ENCODE assay signal across 9 mouse cellular contexts in the genomic region with DNA sequence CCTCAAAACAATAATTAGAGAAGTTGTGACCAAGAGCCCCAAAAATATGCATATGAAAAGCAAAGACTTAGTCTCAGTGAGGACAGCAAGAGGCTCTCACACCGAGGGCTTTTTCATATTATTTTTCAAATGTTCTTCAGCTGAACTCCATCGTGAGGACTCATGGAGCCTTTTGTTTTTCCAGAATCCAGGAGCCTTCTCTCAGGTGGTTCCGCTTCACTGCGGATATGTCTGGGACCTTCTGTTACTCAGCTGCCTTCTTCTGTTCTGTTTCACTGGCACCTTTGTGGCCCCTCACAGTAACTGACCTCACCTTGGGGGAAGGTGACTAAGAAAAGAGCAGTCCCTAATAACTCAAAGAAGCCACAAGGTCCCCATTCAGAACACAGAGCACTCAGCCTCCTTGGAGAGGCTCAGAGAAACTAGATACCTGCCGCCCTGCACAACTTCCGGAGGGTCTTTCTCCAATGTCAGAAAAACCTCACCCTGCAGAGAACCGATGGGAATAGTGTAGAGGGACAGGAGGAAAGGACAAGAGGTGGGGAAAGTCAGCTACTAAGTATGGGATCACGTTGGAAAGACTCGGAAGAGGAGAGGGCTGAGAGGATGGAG. TPM values are rescaled to one million over a fixed set of nuclear protein-coding genes. Genes with fewer than 3 reads are reported as not detected.
DNase-seq lines count a peak whose midpoint lies in the region; ATAC-seq and TF ChIP-seq lines count a peak whose summit lies in the region.
"Had no signal": no experiment of that assay in that cellular context is flagged by ENCODE, and none has a peak within 500 bp of the region (broad histone marks: within the 10 kb centered on the region; RNA-seq: fewer than 3 reads in every experiment).

No protein-coding gene starts in this region.

- peak overlapping the region; percentile 29 for H3K4me3 ChIP-seq in lung, adult 2 months (replicated peaks; ENCODE audit: extremely low read depth, low read depth, low read length)
- peak overlapping the region; percentile 69 for H3K4me3 ChIP-seq in embryonic facial prominence, embryonic 14.5 days (ENCODE audit: low read depth, low read length)
- H3K4me3 ChIP-seq in intestine, postnatal 0 days (ENCODE audit: low read depth, low read length), result peak overlapping the region; percentile 49
- peak overlapping the region; percentile 60 for H3K4me3 ChIP-seq in neural tube, embryonic 14.5 days (ENCODE audit: low read depth, low read length)

- WGBS in lung, adult 2 months, result 22% methylated on average over 9 of the region's 9 CpGs
- 7% methylated on average over 9 of the region's 9 CpGs for whole genome bisulfite sequencing in embryonic facial prominence, embryonic 14.5 days
- WGBS in intestine, postnatal 0 days, result 26% methylated on average over 9 of the region's 9 CpGs
- WGBS in neural tube, embryonic 14.5 days, result 12% methylated on average over 9 of the region's 9 CpGs

- no peak for DNase-seq in lung, adult 2 months
- no peak for DNase-seq in lung, postnatal 36 days
- no peak for DNase-seq in embryonic facial prominence, embryonic 14.5 days (ENCODE audit: low spot score)
- no peak for DNase-seq in gastrocnemius, postnatal 4 days (ENCODE audit: low spot score in 2 of 2)
- no peak for DNase-seq in gastrocnemius, postnatal 10 days
- DNase-seq in frontal cortex, adult 2 months (ENCODE audit: extremely low spot score in 1 of 2, low spot score in 1 of 2), result no peak

- no peak; the same call in 1 of the 2 replicates for ATAC-seq in embryonic facial prominence, embryonic 14.5 days (ENCODE audit: low read depth)
- no peak for ATAC-seq in intestine, postnatal 0 days
- no peak for ATAC-seq in neural tube, embryonic 14.5 days (ENCODE audit: low read depth)

- no peaks in the 10 kb centered on the region; the same call in 1 of the 2 replicates for H3K4me1 ChIP-seq in lung, adult 2 months (ENCODE audit: control insufficient read depth, insufficient read depth, low read length)
- no peaks in the 10 kb centered on the region; the same call in 1 of the 2 replicates for H3K4me1 ChIP-seq in embryonic facial prominence, embryonic 14.5 days (ENCODE audit: control insufficient read depth, insufficient read depth, low read length)
- 0 out of 2 replicates have a peak, but pooled peaks cover 4% of the 10 kb centered on the region for H3K4me1 ChIP-seq in intestine, postnatal 0 days (replicated peaks; ENCODE audit: control insufficient read depth, insufficient read depth, low read length)
- H3K4me1 ChIP-seq in neural tube, embryonic 14.5 days (ENCODE audit: control insufficient read depth, insufficient read depth, low read length), result no peaks in the 10 kb centered on the region

- H3K36me3 ChIP-seq in embryonic facial prominence, embryonic 14.5 days (ENCODE audit: control insufficient read depth, insufficient read depth, low read length), result no peaks in the 10 kb centered on the region
- H3K36me3 ChIP-seq in intestine, postnatal 0 days (ENCODE audit: control insufficient read depth, insufficient read depth), result no peaks in the 10 kb centered on the region
- no peaks in the 10 kb centered on the region for H3K36me3 ChIP-seq in neural tube, embryonic 14.5 days (ENCODE audit: control insufficient read depth, insufficient read depth, low read length)

- peak overlapping the region; percentile 70; the same call in 1 of the 2 replicates for H3K27ac ChIP-seq in embryonic facial prominence, embryonic 14.5 days (replicated peaks; ENCODE audit: low read depth, low read length)
- no peak overlapping the region for H3K27ac ChIP-seq in intestine, postnatal 0 days (ENCODE audit: low read depth, low read length)
- H3K27ac ChIP-seq in neural tube, embryonic 14.5 days (ENCODE audit: low read depth, low read length), result no peak overlapping the region

- no peaks in the 10 kb centered on the region for H3K9me3 ChIP-seq in embryonic facial prominence, embryonic 14.5 days (ENCODE audit: control insufficient read depth, low read length)
- H3K9me3 ChIP-seq in intestine, postnatal 0 days (ENCODE audit: control insufficient read depth), result no peaks in the 10 kb centered on the region
- H3K9me3 ChIP-seq in neural tube, embryonic 14.5 days (ENCODE audit: control insufficient read depth, low read length), result no peaks in the 10 kb centered on the region

- no peak for TF ChIP-seq CTCF in lung, adult 2 months (IDR thresholded peaks at IDR 0.05; ENCODE audit: insufficient read depth, low read length)
- no peak for TF ChIP-seq CTCF in intestine, postnatal 0 days (IDR thresholded peaks at IDR 0.05; ENCODE audit: low read depth)

- no peak for TF ChIP-seq POLR2A in lung, adult 2 months (IDR thresholded peaks at IDR 0.05; ENCODE audit: borderline replicate concordance, extremely low read depth, low read depth, low read length)

- H3K27me3 ChIP-seq in embryonic facial prominence, embryonic 14.5 days (replicated peaks; ENCODE audit: control insufficient read depth, insufficient read depth, low read length), result peaks cover 34% of the 10 kb centered on the region; the same call in 1 of the 2 replicates
- peaks cover 21% of the 10 kb centered on the region for H3K27me3 ChIP-seq in intestine, postnatal 0 days (replicated peaks; ENCODE audit: control insufficient read depth, insufficient read depth, low read length)
- H3K27me3 ChIP-seq in neural tube, embryonic 14.5 days (ENCODE audit: control insufficient read depth, insufficient read depth, low read length), result no peaks in the 10 kb centered on the region

- peak overlapping the region; percentile 96 for H3K4me2 ChIP-seq in embryonic facial prominence, embryonic 14.5 days (ENCODE audit: low read depth, low read length)
- H3K4me2 ChIP-seq in intestine, postnatal 0 days (replicated peaks; ENCODE audit: low read depth), result peak overlapping the region; percentile 95
- peak overlapping the region; percentile 91 for H3K4me2 ChIP-seq in neural tube, embryonic 14.5 days (ENCODE audit: low read depth, low read length)

- peak overlapping the region; percentile 77 for H3K9ac ChIP-seq in embryonic facial prominence, embryonic 14.5 days (ENCODE audit: low read depth, low read length)
- H3K9ac ChIP-seq in intestine, postnatal 0 days (ENCODE audit: low read depth, low read length), result no peak overlapping the region
- H3K9ac ChIP-seq in neural tube, embryonic 14.5 days (replicated peaks; ENCODE audit: low read depth, low read length), result peak overlapping the region; percentile 55

RNA-seq across cellular contexts. Expression of gene Bmpr1b, which starts 0.9 kb away (rescaled TPM):
- 0.80 and 1.3 TPM in 2 replicates for polyA plus RNA-seq in lung, adult 2 months (2012; rRNA removed)
- 7.1 and 9.1 TPM in 2 replicates for polyA plus RNA-seq in embryonic facial prominence, embryonic 14.5 days (2014; fragmentation: Nextera tagmentation; extraction: Ambion mirVana)
- polyA plus RNA-seq in intestine, postnatal 0 days (2015; fragmentation: Nextera tagmentation; extraction: Ambion mirVana), result 0.24 and 0.33 TPM in 2 replicates
- polyA plus RNA-seq in neural tube, embryonic 14.5 days (2014; fragmentation: Nextera tagmentation; extraction: Ambion mirVana), result 7.5 and 8.2 TPM in 2 replicates
- total RNA-seq in gastrocnemius, postnatal 4 days (2021), result 10 to 100 TPM; 12.5 to 13.6 TPM
- total RNA-seq in gastrocnemius, postnatal 10 days (2021), result 1 to 10 TPM; 6.6 to 7.1 TPM
- 9.3 and 11.8 TPM in 2 replicates for polyA plus RNA-seq in frontal cortex, adult 2 months (2012; rRNA removed)
- total RNA-seq: neutrophil, adult 5-6 weeks had no signal
